Comparison of ENCODE assay signal across 8 mouse cellular contexts in genomic region chr10:59538767-59539532, GRCm38 (mm10).
DNase-seq lines count a peak whose midpoint lies in the region; ATAC-seq and TF ChIP-seq lines count a peak whose summit lies in the region.

No protein-coding gene starts in this region.

- TF ChIP-seq POLR2A in heart, adult 2 months (IDR thresholded peaks at IDR 0.05; ENCODE audit: insufficient read depth, low read depth, low read length): no peak

- TF ChIP-seq EP300 in heart, adult 2 months (IDR thresholded peaks at IDR 0.05; ENCODE audit: insufficient read depth, low read depth, low read length): no peak

- DNase-seq in heart, adult 2 months: no peak
- no peak for DNase-seq in heart, adult 18-20 months
- DNase-seq in Muller cell, postnatal 12 days (ENCODE audit: inconsistent ontology term): peak; percentile 5
- DNase-seq in liver, embryonic 11.5 days (ENCODE audit: low spot score): no peak
- DNase-seq in natural killer cell, adult 2 months (ENCODE audit: low spot score in 2 of 2): no peak
- DNase-seq in adipocyte (ENCODE audit: low spot score): no peak

- H3K79me2 ChIP-seq in heart, adult 2 months (replicated peaks; ENCODE audit: control insufficient read depth, insufficient read depth, low read length): no peaks in the 10 kb centered on the region

- no peak for TF ChIP-seq CTCF in heart, adult 2 months (IDR thresholded peaks at IDR 0.05)

- 35% methylated on average over 17 of the region's 17 CpGs for WGBS in heart, adult 2 months
- 26% methylated on average over 17 of the region's 17 CpGs for WGBS in forebrain, embryonic 13.5 days
- 40% methylated on average over 17 of the region's 17 CpGs for WGBS in liver, embryonic 11.5 days
- WGBS in stomach, embryonic 15.5 days: 39% methylated on average over 17 of the region's 17 CpGs

- H3K4me2 ChIP-seq in forebrain, embryonic 13.5 days: peak overlapping the region; percentile 60
- peak overlapping the region; percentile 64 for H3K4me2 ChIP-seq in liver, embryonic 11.5 days
- H3K4me2 ChIP-seq in stomach, embryonic 15.5 days: peak overlapping the region; percentile 60

- H3K27me3 ChIP-seq in heart, adult 2 months (ENCODE audit: control insufficient read depth, insufficient read depth, low read length): no peaks in the 10 kb centered on the region
- peaks cover 4% of the 10 kb centered on the region; the same call in 1 of the 2 replicates for H3K27me3 ChIP-seq in forebrain, embryonic 13.5 days
- H3K27me3 ChIP-seq in liver, embryonic 11.5 days (replicated peaks; ENCODE audit: control insufficient read depth, insufficient read depth, low read length): no peaks in the 10 kb centered on the region
- H3K27me3 ChIP-seq in stomach, embryonic 15.5 days (replicated peaks): no peaks in the 10 kb centered on the region

- H3K36me3 ChIP-seq in heart, adult 2 months (ENCODE audit: control insufficient read depth, insufficient read depth, low read length): no peaks in the 10 kb centered on the region
- H3K36me3 ChIP-seq in forebrain, embryonic 13.5 days (ENCODE audit: poor library complexity, severe bottlenecking): no peaks in the 10 kb centered on the region
- no peaks in the 10 kb centered on the region for H3K36me3 ChIP-seq in liver, embryonic 11.5 days (ENCODE audit: control insufficient read depth, insufficient read depth, low read length)
- H3K36me3 ChIP-seq in stomach, embryonic 15.5 days: no peaks in the 10 kb centered on the region

- peak overlapping the region; percentile 32; the same call in 1 of the 2 replicates for H3K9ac ChIP-seq in heart, adult 2 months (ENCODE audit: low read depth, low read length)
- H3K9ac ChIP-seq in forebrain, embryonic 13.5 days: peak overlapping the region; percentile 50
- H3K9ac ChIP-seq in liver, embryonic 11.5 days (ENCODE audit: low read depth, low read length): no peak overlapping the region
- H3K9ac ChIP-seq in stomach, embryonic 15.5 days: 0 out of 2 replicates have a peak overlapping the region, but pooled peaks have one; percentile 7

- peaks cover 1% of the 10 kb centered on the region; the same call in 1 of the 2 replicates for H3K4me1 ChIP-seq in heart, adult 2 months (ENCODE audit: control insufficient read depth, insufficient read depth, low read length)
- peaks cover 27% of the 10 kb centered on the region for H3K4me1 ChIP-seq in forebrain, embryonic 13.5 days
- H3K4me1 ChIP-seq in liver, embryonic 11.5 days (replicated peaks; ENCODE audit: control insufficient read depth, insufficient read depth, low read length): peaks cover 12% of the 10 kb centered on the region
- H3K4me1 ChIP-seq in stomach, embryonic 15.5 days: peaks cover 11% of the 10 kb centered on the region

- intact Hi-C loops in heart, adult 2 months (cut with DNase I): no loop called here

- ATAC-seq in forebrain, embryonic 13.5 days: peak; percentile 69
- ATAC-seq in liver, embryonic 11.5 days (replicated peaks; ENCODE audit: low FRiP score): no peak
- no peak for ATAC-seq in stomach, embryonic 15.5 days (ENCODE audit: insufficient read depth, low FRiP score, low read depth)

- no peak overlapping the region for H3K27ac ChIP-seq in heart, adult 2 months
- peak overlapping the region; percentile 46 for H3K27ac ChIP-seq in forebrain, embryonic 13.5 days
- H3K27ac ChIP-seq in liver, embryonic 11.5 days (ENCODE audit: low read depth, low read length): no peak overlapping the region
- H3K27ac ChIP-seq in stomach, embryonic 15.5 days: no peak overlapping the region

- no peaks in the 10 kb centered on the region for H3K9me3 ChIP-seq in forebrain, embryonic 13.5 days (replicated peaks)
- H3K9me3 ChIP-seq in liver, embryonic 11.5 days (ENCODE audit: control insufficient read depth, low read length): no peaks in the 10 kb centered on the region
- no peaks in the 10 kb centered on the region for H3K9me3 ChIP-seq in stomach, embryonic 15.5 days

- H3K4me3 ChIP-seq in heart, adult 2 months: peak overlapping the region; percentile 32; the same call in 1 of the 2 replicates
- peak overlapping the region; percentile 34 for H3K4me3 ChIP-seq in forebrain, embryonic 13.5 days
- H3K4me3 ChIP-seq in liver, embryonic 11.5 days (ENCODE audit: low read depth, low read length): peak overlapping the region; percentile 10; the same call in 1 of the 2 replicates
- H3K4me3 ChIP-seq in stomach, embryonic 15.5 days (replicated peaks): peak overlapping the region; percentile 22
